ENCODE assay signal across 28 mouse cellular contexts in genomic region chr8:82079267-82079666, GRCm38 (mm10).
DNase-seq lines count a peak whose midpoint lies in the region; ATAC-seq lines count a peak whose summit lies in the region.
"Had no signal": no experiment of that assay in that cellular context is flagged by ENCODE, and none has a peak within 500 bp of the region (broad histone marks: within the 10 kb centered on the region; RNA-seq: fewer than 3 reads in every experiment).

No protein-coding gene starts in this region.

- no peak overlapping the region for H3K4me2 ChIP-seq in forebrain, embryonic 13.5 days
- no peak overlapping the region for H3K4me2 ChIP-seq in forebrain, embryonic 12.5 days
- H3K4me2 ChIP-seq in embryonic facial prominence, embryonic 15.5 days (replicated peaks), result no peak overlapping the region
- H3K4me2 ChIP-seq: embryonic facial prominence, embryonic 12.5 days; heart, embryonic 13.5 days; hindbrain, embryonic 14.5 days had no signal

- no peaks in the 10 kb centered on the region for H3K27me3 ChIP-seq in forebrain, embryonic 13.5 days
- H3K27me3 ChIP-seq in forebrain, embryonic 12.5 days, result no peaks in the 10 kb centered on the region
- no peaks in the 10 kb centered on the region for H3K27me3 ChIP-seq in embryonic facial prominence, embryonic 15.5 days
- H3K27me3 ChIP-seq: CH12.LX; embryonic facial prominence, embryonic 12.5 days; heart, embryonic 13.5 days; Patski had no signal

- H3K9ac ChIP-seq in forebrain, embryonic 13.5 days, result no peak overlapping the region
- no peak overlapping the region for H3K9ac ChIP-seq in forebrain, embryonic 12.5 days
- no peak overlapping the region for H3K9ac ChIP-seq in embryonic facial prominence, embryonic 15.5 days
- H3K9ac ChIP-seq: embryonic facial prominence, embryonic 12.5 days; heart, embryonic 13.5 days; hindbrain, embryonic 14.5 days had no signal

- DNase-seq in brain, adult 2 months (ENCODE audit: low read depth, low spot score), result peak; percentile 19
- no peak for DNase-seq in gastrocnemius, postnatal 36 days
- DNase-seq in spleen, postnatal 36 days (ENCODE audit: low spot score in 2 of 2), result no peak
- DNase-seq: adrenal gland, postnatal 10 days; adrenal gland, postnatal 36 days; B cell, adult 2 months; cerebellum, adult 18-20 months; cerebellum, adult 9-10 months; cerebellum, postnatal 14 days; gastrocnemius, postnatal 25 days; heart, adult 2 months; heart, postnatal 14 days; heart, postnatal 4 days; kidney, adult 18-20 months; kidney, adult 9 months had no signal

- H3K4me3 ChIP-seq in forebrain, embryonic 13.5 days, result no peak overlapping the region
- no peak overlapping the region for H3K4me3 ChIP-seq in forebrain, embryonic 12.5 days (replicated peaks)
- H3K4me3 ChIP-seq in embryonic facial prominence, embryonic 15.5 days (replicated peaks), result no peak overlapping the region
- H3K4me3 ChIP-seq: embryonic facial prominence, embryonic 12.5 days; heart, adult 2 months; heart, embryonic 10.5 days; heart, embryonic 13.5 days had no signal

- H3K4me1 ChIP-seq in forebrain, embryonic 13.5 days, result no peaks in the 10 kb centered on the region
- H3K4me1 ChIP-seq in forebrain, embryonic 12.5 days, result no peaks in the 10 kb centered on the region
- no peaks in the 10 kb centered on the region for H3K4me1 ChIP-seq in embryonic facial prominence, embryonic 15.5 days
- H3K4me1 ChIP-seq: embryonic facial prominence, embryonic 12.5 days; heart, embryonic 10.5 days; heart, embryonic 13.5 days had no signal

- peak; percentile 77 for ATAC-seq in forebrain, embryonic 13.5 days
- ATAC-seq in forebrain, embryonic 12.5 days (ENCODE audit: low FRiP score), result no peak
- ATAC-seq in embryonic facial prominence, embryonic 15.5 days (ENCODE audit: insufficient number of reproducible peaks, low FRiP score, low TSS enrichment, low read depth), result 0 out of 2 replicates have a peak, but pooled peaks have one; percentile 39
- ATAC-seq: hindbrain, postnatal 0 days; inflammation-experienced regulatory T-cells, adult 6 months; intestine, embryonic 16.5 days; Patski had no signal

- no peaks in the 10 kb centered on the region for H3K9me3 ChIP-seq in forebrain, embryonic 13.5 days (replicated peaks)
- no peaks in the 10 kb centered on the region for H3K9me3 ChIP-seq in forebrain, embryonic 12.5 days
- H3K9me3 ChIP-seq in embryonic facial prominence, embryonic 15.5 days (replicated peaks), result no peaks in the 10 kb centered on the region
- H3K9me3 ChIP-seq: embryonic facial prominence, embryonic 12.5 days; G1E; heart, embryonic 10.5 days had no signal

- no peak overlapping the region for H3K27ac ChIP-seq in forebrain, embryonic 13.5 days
- H3K27ac ChIP-seq in forebrain, embryonic 12.5 days, result no peak overlapping the region
- H3K27ac ChIP-seq in embryonic facial prominence, embryonic 15.5 days (replicated peaks), result no peak overlapping the region
- H3K27ac ChIP-seq: embryonic facial prominence, embryonic 12.5 days; heart, adult 2 months; heart, embryonic 10.5 days; heart, embryonic 13.5 days; hindbrain, embryonic 14.5 days; hindbrain, postnatal 0 days had no signal

- intact Hi-C loops in gastrocnemius, postnatal 36 days (cut with DNase I), result no loop called here

- H3K36me3 ChIP-seq in forebrain, embryonic 13.5 days (ENCODE audit: poor library complexity, severe bottlenecking), result no peaks in the 10 kb centered on the region
- no peaks in the 10 kb centered on the region for H3K36me3 ChIP-seq in forebrain, embryonic 12.5 days (replicated peaks)
- H3K36me3 ChIP-seq in embryonic facial prominence, embryonic 15.5 days, result no peaks in the 10 kb centered on the region
- H3K36me3 ChIP-seq: embryonic facial prominence, embryonic 12.5 days; heart, embryonic 10.5 days had no signal
